Mouse (Mus musculus) activated CD4-positive, CD25-positive, alpha-beta regulatory T cell, adult 4 months (primary cell): ENCODE results near the gene Otulin. TPM values are rescaled to one million over a fixed set of nuclear protein-coding genes. Genes with fewer than 3 reads are reported as not detected.

Experiments
- ATAC-seq: one replicate; pipeline ENCODE4 v1.8.0; 2017
- polyA plus RNA-seq, 2 experiments: library from polyadenylated mRNA; unstranded; fragments of 100-300 nt; shearing (Covaris generic); gene quantifications; one replicate each; pipeline ENCODE4 v1.2.1; 2017

Otulin gene
- polyA plus RNA-seq, 2 experiments from 2014 or later = 12.7 to 15.2 TPM

- ATAC-seq = no peak
Observed at GRCm38 (mm10) chr15:27500390-27500789, 130.1 kb downstream of the Otulin start.

- no peak for ATAC-seq
Observed at GRCm38 (mm10) chr15:27498078-27498477, 132.4 kb downstream of the Otulin start.

DNA sequence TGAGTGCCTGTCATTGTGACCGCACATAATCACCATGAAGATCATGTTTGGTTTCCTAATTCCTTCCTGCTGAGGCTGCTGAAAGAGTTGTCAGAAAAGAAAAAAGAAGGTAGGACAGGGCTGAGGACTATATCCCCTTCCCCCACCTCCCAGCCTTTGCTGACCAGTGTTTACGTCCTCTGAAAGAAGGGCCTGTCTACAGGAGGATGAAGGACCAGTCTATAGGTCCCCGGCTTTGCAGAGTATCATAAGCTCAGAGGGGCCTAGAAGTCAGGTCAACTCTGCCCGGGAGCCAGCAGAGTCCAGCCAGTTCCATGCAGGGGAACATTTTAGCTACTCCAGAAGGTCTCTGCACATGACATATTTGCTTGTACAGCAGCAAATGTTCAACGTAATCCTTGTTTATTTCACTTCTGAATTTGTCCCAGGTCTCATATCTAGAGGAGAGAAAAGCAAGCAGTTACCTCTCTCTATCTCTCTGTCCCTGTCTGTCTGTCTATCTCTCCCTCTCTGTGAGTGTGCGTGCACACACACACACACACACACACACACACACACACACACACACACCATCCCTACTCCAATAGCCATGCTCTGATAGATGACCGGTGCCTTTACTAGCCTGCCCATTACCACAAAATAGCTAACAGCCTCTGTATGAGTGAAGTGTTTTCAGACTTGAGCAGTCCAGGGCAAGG, 133.0 kb downstream of the Otulin start:
- ATAC-seq = no peak

- ATAC-seq = no peak
Observed at GRCm38 (mm10) chr15:27496596-27497299, 133.7 kb downstream of the Otulin start.

DNA sequence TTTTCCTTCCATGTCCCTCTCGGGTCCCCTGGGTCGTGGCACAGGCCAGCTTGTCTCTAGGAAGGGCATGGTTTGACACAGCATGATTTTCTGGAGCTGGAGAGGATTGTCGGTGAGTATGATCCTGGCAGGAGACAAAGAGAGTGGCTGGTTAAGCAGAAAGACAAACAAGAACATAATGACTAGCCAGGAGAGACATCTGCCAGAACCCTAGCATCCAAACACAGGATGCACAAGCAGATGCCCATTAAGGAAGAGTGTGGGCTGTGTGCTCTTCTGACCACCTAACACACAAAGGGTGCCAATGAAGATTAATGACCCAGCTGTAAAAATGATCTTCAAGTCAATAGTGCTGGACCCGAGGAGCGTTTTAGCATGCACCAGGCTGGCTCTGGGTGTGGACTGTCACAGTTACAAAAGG, 134.5 kb downstream of the Otulin start:
- no peak for ATAC-seq

DNA sequence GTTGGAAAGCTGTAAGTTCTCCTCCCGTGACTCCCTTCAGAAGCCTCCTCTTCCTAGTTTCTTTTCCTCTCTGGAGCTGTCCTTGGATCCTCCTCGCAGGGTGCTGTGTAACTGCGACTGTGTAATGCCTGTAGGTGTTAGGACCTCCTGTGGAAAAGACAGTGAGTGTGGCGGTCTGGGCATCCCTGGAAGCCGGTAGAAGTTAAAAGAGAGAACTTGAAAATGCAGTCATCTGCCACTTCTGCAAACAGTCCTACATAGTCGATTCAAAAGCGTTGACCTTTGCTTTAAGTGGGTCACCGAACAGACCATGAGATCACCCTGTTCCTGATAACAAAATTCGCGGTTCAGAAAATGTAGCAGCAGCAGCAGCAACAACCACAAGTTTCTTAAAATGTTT, 137.0 kb downstream of the Otulin start:
- no peak for ATAC-seq

- no peak for ATAC-seq
Observed at GRCm38 (mm10) chr15:27492734-27493133, 137.8 kb downstream of the Otulin start.

Other genes with a start within 250 kb of the Otulin start
- 10 to 100 TPM; 11.4 to 12.1 TPM for gene Ank, start 164.0 kb downstream of the Otulin start, polyA plus RNA-seq
- gene Otulinl, start 50.9 kb upstream of the Otulin start, polyA plus RNA-seq = 100 to 1,000 TPM; 160 to 175 TPM